Mouse (Mus musculus): ENCODE data around the gene Ppfia2. TPM values are rescaled to one million over a fixed set of nuclear protein-coding genes. Genes with fewer than 3 reads are reported as not detected.

The Ppfia2 gene
- total RNA-seq (2023): not detected in 4 replicates

DNA sequence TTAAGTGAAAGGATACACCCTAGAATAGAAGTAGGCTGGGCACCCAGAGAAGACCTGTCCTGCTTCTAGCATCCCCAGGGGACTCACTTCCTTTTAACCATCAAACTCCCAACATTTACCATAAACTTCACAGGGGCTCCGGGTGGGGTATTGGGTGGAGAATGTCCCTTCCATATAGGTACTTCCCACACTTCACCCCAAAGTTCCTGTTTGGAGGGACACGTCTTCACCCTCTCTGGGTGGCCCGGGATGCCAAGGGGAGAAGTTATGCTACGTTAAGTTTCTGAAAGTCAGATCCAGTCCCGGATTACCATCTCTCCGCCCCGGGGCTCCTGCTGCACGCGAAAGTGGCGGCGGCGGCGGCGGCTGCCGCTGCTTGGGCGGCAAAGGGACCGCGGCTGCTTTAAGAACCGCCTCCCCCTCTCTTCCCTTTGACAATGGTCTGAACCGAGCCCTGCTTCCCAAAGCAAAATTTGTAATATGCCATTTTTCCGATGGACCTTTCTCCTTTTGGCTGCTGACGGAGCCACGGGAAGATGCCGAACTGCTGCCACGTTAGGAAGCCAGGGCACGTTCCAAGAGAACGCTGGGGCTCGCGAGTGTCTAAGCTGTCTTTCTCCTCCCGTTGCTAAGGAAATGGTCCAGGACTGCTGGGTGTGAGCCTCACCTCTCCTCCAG, at the start of gene Ppfia2:
Gene Ppfia2 (plus strand): TSS at position 485 of the 678 bp plus-strand sequence.

Data from B cell, adult 62 days (primary cell).